Mouse (Mus musculus) gastrocnemius, postnatal 25 days (tissue): ENCODE results near the gene Acbd5. TPM values are rescaled to one million over a fixed set of nuclear protein-coding genes. Genes with fewer than 3 reads are reported as not detected.

ENCODE experiments used
- DNase-seq: peaks from one replicate; pipeline ENCODE4 v3.0.0; 2022
- total RNA-seq, 2 experiments: library from RNA; stranded (reverse); gene quantifications; 1 replicate in 1 of 2; 2 replicates in 1 of 2; pipeline ENCODE4 v1.2.3; 2021

Gene Acbd5
- total RNA-seq, 2 experiments from 2014 or later, result 24.9 to 26.3 TPM

DNA sequence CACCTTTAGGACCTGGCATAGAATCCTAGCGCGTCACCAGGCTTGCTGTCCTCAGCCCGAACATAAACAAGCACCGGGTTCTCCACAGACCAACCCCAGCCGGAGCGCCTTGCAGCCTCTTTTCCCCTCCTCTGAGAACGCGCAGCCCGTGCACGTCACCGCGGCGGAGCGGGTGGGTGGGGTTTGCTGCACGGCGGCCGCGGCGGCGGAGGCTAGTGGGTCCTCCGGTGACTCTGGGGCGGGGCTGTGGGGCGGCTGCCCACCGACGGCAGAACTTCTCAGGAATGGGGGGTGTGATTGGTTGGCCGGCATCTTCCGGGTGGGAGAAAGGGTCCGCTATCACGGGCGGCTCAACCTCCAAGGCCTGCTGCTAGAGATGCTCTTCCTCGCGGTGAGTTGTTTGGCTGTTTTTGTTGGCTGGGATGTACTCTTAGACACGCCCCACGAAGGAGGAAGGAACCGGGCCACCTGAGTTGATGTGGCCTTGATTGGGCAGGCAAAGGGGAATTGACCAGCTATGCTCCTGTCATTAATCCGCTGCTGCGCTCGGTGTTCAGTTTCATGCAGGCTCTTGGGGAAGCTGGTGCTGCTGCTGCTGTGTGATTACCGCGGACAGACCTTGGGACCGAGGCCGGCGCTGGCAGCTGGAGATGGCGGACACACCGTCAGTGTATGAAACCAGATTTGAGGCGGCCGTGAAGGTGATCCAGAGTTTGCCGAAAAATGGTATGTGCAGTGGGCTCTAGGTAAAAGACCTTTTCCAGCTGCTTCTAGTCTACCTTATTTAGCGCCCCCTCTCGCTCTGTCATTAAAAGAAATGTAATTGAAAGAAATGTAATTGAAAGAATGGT, 1.2 kb downstream of the Acbd5 start:
- peak; percentile 92 for DNase-seq

DNA sequence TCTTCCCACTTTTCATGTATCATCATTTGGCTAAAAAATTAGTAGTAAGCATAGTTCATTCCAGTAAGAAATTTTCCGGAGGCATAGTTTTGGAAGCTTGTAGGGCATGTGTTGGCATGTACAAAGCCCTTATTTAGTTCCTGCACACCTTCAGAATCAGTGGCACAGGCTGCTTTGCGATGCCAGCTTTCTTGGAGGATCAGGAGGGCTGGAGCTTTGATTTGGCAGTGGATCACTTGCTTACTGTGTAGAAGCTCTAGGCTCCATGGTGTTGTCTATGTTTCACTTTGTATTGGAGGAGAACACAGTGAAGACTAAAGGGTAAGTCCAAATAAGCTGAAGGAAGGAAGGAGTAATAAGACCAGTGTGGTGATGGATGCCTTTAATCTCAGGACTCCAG, 2.5 kb downstream of the Acbd5 start:
- DNase-seq, result no peak

DNA sequence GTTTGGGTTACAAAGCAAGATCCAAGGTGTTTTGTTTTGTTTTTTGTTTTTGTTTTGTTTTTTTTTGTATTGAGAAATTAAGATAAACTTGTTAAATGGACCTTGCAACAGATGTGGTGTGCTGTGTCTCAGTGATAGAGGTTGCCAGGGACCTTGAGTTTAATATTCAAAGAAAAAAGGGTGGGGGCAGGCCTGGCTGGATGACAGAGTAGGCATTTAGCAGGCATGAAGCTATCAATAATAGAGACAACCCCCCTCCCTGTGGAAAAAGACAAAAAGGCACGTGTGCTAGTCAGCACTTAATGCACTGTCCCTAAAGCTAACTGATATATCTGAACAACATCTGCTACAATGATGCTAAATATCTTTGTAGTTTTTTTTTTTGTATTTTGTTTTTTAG, 3.4 kb downstream of the Acbd5 start:
- DNase-seq, result no peak

DNA sequence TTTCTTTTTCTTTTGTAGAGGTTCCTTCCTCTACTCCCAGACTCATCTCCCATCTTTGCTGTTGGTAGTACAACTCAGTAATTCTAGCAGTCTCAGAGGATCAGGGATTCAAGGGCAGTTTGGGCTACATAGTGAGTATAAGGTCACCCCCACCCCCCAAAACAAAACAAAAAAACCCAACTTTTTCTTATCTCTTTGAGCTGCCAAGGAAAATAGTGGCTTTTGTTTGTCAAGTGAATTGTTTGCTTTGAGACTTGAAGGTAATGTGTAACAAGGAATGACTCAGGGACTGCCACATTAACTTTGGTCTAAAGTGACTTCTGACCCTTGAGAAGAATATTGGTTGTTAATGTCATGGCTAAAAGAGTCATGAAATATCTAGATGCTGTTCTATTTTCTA, 7.9 kb downstream of the Acbd5 start:
- DNase-seq, result no peak

DNA sequence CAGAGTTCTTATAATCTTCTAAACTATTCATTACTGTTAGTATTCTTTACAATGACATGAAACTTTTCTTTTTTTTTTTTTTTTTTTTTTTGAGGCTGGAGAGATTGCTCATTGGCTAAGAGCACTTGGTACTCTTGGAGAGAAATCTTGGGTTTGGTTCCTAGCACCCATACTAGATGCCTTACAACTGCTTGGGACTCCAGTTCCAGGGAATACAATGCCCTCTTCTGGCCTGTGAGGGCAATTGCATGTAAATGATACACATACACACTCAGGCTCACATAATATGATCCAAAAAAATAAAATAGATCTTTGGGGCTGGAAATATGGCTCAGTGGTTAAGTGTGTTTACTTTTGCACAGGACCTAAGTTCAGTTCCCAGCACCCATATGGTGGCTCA, 8.8 kb downstream of the Acbd5 start:
- DNase-seq, result no peak

- DNase-seq, result no peak
Observed at GRCm38 (mm10) chr2:23077693-23078092, 9.7 kb downstream of the Acbd5 start.

DNA sequence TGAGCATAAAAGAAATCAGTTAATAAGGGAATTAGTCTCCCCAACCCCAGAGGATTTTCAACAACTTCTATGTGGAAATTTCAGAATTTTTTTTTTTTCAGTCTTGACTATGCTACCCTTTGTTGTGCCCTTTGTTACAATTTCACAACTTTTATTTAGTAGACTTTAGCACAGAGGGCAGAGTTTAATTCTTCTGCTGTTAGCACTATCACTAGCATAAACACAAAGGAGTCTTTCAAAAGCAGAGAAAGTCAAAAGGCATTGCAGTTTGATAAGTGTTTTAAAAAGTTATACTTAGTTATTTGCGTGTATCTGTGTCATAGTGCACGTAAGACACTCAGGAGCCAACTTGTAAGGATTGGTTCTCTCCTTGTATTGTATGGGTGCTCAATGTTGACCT, 10.6 kb downstream of the Acbd5 start:
- no peak for DNase-seq

GRCm38 (mm10) chr2:23084540-23084939, 16.6 kb downstream of the Acbd5 start:
- no peak for DNase-seq

DNA sequence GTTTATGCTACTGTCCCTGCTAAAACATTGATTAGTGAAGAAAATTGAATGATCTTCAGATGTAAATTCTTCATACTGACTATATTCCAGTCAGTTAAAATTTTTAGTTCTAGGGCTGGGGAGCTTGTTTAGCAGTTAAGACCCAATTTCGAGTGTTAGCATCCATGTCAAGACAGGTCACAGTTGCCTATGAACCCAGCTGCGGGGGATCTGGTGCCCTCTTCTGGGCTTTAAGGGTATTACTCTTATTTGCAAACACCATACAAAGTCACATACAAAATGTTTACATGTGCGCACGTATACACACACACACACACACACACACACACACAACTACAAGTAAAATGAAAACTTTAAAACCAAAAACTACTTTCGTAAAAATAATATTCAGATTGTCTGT, 24.2 kb downstream of the Acbd5 start:
- DNase-seq, result no peak

- DNase-seq, result no peak
Observed at GRCm38 (mm10) chr2:23097028-23097427, 29.1 kb downstream of the Acbd5 start.

- no peak for DNase-seq
Observed at GRCm38 (mm10) chr2:23102266-23102665, 34.3 kb downstream of the Acbd5 start.

GRCm38 (mm10) chr2:23119573-23119972, 51.6 kb downstream of the Acbd5 start:
- DNase-seq, result no peak

DNA sequence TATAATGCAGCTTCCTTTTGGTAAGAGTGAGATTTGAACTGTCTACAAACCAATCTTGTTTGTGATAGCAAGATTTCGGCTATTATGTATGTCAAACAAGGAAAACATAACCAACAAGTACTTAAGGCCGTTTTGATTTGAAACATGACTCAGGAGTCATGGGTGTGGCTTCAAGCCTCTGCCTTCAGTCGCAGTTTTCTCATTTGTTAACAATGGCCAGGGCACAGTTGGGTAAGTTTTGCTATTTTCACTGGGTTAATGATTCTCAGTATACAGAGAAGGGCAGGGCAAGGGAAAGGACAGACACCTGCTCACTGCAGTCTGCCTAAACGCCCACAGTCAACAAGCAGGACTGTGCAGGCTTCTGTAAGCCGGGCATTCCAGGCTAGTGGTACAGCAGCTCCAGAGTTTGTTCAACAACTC, 87.2 kb downstream of the Acbd5 start:
- DNase-seq, result no peak

DNA sequence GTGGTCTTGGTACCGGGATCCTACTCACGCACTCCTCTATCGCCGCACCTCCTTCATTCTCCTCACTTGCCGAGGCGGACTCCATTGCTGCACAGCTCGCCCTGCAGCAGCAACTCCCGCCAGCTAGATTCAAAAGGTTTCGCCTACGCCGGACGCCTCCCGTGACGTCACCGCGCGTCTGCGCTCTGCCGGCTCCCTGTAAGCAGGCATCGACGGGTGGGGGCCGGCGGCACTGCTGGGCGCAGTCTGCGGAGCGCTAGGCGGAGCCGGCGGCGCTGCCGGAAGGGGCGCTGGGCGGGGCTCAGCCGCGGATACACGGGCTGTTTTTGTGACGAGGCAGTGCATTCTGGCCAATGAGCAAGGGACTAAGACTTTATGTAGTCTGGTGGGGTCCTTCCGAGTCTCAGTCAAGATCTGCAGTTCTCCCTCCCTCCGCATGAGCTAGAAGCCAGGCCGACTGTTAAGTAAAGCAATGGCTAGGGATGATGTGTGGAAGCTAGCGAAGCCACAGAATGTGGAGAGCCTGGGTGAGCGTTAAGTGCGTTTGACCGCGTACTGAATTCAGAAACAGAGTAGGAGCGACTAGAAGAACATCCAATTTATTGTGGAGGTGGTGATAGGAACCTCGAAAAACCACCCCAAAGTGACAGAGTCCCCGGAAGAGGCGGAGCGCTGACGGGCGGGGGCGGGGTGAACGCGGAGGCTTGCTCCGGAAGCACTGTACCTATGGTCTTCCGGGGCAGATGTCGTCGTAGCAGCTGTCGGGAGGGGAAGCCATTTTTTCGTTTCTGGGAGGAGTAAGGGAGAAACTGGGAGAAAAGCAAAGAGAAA, 88.0 kb downstream of the Acbd5 start, which contains the start of the genes Mastl and Yme1l1:
TSS of gene Mastl (minus strand) at position 248 of the 831 bp plus-strand sequence.
TSS of gene Yme1l1 (plus strand) at position 593 of the 831 bp plus-strand sequence.
- DNase-seq, result peak; percentile 98

GRCm38 (mm10) chr2:23156608-23157081, 88.7 kb downstream of the Acbd5 start:
- DNase-seq, result no peak

Other genes starting within 250 kb of the Acbd5 start
- 10 to 100 TPM; 13.2 to 16.0 TPM for gene Pdss1, start 172.6 kb upstream of the Acbd5 start, total RNA-seq
- 10 to 100 TPM; 15.2 to 16.0 TPM for gene Abi1, start 27.9 kb upstream of the Acbd5 start, total RNA-seq
- gene Mastl, start 87.9 kb downstream of the Acbd5 start, total RNA-seq, result under 1 TPM; 0.23 to 0.48 TPM
- gene Yme1l1, start 88.2 kb downstream of the Acbd5 start, total RNA-seq, result 10 to 100 TPM; 51.0 to 55.2 TPM
- not detected for gene 4931423N10Rik, start 139.3 kb downstream of the Acbd5 start, total RNA-seq